Mouse (Mus musculus) brain, embryonic 14.5 days (tissue): Measurements from ENCODE around the gene Myadml2. TPM values are rescaled to one million over a fixed set of nuclear protein-coding genes. Genes with fewer than 3 reads are reported as not detected.

ENCODE experiments used
- DNase-seq: peaks from one replicate; pipeline ENCODE4 v3.0.0-alpha.2; 2011; ENCODE audit warnings: low read depth
- CTCF ChIP-seq: fragments of 200-500 bp; IDR thresholded peaks from 2 replicates; pipeline ENCODE4 v1.5.1; 2012; ENCODE audit warnings: inconsistent platforms, mild to moderate bottlenecking, moderate library complexity, borderline replicate concordance; ENCODE audit not compliant: insufficient read depth, insufficient read length; ENCODE audit errors: extremely low read depth
- POLR2A ChIP-seq: fragments of 200-500 bp; IDR thresholded peaks from 2 replicates; pipeline ENCODE4 v1.6.1; 2012; ENCODE audit warnings: mild to moderate bottlenecking, inconsistent platforms, borderline replicate concordance; ENCODE audit not compliant: poor library complexity, insufficient read depth, insufficient read length, severe bottlenecking; ENCODE audit errors: extremely low read depth
- polyA plus RNA-seq: library from polyadenylated mRNA; depleted of rRNA; stranded (reverse); fragments of >200 nt; gene quantifications from 2 replicates; pipeline ENCODE4 v1.2.3, GENCODE M21; 2012

Myadml2 gene
- polyA plus RNA-seq, 1 experiment = 0.51 TPM

DNA sequence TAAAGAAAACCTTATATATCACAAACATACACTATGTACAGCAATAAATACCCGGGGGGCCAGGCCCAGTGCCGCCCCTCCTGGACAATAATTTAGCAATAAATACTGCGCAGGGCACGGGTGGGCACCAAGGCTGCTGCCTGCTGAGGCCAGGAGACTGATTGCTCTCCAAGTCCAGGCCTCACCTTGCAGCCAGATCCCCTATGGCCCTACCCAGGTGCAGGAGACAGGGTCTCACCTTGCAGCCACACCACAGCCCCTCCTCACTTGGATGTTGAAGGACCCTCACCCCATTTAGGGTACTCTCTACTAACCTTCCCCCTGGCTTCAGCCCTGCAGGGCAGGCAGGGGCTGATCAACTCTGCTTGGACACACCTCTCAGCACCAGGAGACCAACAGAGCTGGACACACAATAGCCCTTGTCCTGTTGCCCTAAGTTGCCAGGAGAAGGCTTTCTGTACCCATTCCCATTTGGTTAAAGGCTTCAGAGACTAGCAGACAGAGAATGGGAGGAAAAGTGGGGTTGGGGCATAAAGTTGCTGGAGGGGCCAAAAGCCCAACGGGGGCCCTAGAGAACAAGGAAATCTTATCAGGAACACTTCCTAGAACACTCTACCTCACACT, 22.7 kb downstream of the Myadml2 start, which contains the start of gene Sirt7:
Sirt7 (minus strand) TSS at position 89 of the 624 bp plus-strand sequence.
- TF ChIP-seq POLR2A = no peak
- DNase-seq = no peak

DNA sequence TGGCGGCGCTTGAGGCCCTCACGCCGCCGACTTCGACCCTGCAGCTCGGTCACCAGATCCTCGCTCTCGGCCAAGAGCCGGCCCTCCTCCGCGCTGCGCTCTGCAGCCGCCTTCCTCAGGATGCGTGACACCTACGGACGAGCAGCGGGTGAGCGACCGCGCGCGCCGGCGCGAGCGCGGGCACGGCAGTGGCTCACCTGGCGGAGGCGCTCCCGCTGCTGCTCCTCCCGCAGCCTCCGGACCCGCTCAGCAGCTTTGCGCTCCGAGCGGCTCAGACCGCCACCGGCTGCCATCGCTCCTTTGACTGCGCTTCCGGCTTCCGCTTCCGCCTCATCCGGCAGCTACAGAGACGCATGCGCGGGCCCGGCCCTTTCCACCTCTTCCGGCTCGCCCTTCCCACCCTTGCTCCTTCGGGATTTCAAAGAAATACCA, 23.3 kb downstream of the Myadml2 start:
- TF ChIP-seq POLR2A (peak; percentile 68; the same call in 1 of the 2 replicates), CTCF (no peak)
- DNase-seq = peak; percentile 95

DNA sequence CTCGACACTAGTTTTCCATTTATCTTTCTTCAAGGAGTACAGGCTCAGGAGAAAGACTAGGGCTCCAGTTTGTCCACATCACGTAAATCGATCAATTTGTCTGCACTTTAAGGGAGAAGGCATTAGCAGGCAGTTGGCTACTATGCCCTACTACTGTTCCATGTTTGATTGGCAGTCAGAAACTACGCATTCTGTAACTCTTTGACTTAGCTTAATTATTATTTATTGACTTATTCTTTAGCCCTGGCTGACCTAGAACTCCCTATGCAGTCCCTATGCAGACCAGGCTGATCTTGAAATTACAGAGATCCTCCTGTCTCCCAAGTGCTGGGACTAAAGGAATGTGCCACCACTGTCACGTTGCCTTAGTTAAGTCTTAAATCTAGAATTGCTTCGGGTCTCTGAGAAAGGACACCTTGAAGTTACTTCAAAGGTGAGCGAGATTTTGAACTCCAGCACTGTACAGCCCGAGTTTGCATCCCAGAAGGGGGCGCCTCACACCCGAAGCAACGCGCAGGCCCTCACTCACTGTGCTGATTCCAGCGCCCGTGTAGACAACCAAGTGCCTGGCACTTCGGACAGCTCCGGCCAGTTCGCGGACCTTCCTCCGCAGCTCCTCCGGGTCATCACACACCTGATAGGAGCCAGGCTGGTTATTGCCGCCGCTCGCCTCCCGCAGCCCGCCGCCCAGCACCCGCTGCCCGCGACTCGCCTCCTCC, 23.8 kb downstream of the Myadml2 start:
- TF ChIP-seq CTCF = peak; percentile 61
- no peak for TF ChIP-seq POLR2A
- peak; percentile 65 for DNase-seq

DNA sequence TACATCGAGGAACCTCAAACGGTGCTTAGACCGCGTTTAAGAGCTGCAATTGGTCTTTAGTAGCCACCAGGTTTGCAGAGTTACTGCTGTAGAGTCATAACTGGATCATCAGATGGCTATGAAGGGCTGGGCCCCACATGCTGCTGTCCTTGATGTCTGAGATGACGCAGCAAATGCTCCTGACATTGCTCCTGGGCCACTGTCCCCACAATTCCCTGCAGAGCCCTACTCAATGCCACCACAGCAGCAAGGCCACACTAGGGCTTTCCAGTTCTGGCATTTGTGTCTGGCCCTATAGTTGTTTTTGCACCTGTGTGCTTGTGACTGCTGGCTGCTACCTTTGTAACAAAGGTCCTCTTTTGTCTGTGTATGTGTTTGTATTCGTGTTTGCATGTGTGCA, 25.2 kb downstream of the Myadml2 start:
- TF ChIP-seq POLR2A (no peak), CTCF (no peak)
- no peak for DNase-seq

DNA sequence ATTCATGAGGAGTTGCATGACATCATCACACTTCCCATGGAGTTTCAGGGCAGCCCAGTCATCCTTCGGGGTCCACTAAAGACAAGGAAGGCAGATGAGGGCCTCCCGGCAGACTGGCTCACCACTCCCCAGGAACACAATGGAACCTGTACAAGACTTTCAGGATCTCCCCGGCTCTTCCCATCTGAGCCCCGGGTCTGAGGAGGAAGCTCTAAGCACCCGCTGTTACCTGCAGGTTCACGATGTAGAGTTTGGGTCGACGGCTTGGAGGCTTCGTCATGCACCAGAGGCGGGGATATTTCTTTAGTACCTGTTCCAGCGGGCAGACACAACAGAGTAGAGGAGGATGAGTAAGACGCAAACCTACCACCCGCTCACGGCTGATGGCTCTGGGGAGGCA, 27.8 kb downstream of the Myadml2 start:
- no peak for DNase-seq
- TF ChIP-seq CTCF (no peak), POLR2A (no peak)

DNA sequence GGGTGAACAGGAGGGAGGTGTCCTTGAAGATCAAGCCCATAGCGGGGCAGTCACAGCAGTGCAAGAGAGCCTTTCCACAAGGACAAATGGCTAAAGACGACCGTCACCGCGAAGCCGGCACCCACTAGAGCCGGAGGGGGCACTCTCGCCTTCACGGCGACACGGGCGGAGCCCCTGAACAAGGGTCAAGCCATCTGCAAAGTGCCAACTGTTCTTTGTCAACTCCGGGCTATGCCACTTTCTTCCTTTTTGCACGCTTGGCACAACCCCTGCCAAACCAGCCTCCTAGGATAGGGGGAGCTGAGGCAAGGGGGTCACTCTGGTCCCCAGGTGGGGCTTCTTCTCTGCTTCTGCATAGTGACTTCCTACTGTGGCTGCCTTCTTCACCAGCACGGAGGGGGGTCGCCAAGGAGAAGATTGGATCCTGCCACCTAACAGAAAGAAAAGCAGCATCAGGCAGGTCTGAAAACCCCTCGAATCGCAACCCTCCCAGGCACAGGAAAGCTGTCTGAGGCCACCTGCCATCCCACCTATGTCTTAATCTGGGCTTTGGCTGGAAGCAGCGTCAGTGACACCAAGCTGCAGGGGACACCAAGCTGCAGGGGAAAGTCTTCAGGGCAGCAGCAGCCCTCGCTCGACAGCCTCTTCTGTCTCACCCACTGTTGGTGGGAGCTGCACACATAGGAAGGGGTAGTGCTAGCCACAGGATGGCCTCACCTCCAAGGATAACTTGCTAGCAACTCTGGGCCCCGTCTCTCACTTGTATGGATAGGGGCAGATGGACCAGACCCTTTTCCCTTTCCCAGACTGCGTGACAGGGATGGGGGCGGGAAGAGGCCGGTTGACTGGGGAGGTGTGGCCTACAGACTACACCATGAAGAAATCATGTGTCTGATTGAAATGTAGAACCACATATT, 29.1 kb downstream of the Myadml2 start:
- TF ChIP-seq POLR2A (no peak), CTCF (no peak)
- DNase-seq = no peak

DNA sequence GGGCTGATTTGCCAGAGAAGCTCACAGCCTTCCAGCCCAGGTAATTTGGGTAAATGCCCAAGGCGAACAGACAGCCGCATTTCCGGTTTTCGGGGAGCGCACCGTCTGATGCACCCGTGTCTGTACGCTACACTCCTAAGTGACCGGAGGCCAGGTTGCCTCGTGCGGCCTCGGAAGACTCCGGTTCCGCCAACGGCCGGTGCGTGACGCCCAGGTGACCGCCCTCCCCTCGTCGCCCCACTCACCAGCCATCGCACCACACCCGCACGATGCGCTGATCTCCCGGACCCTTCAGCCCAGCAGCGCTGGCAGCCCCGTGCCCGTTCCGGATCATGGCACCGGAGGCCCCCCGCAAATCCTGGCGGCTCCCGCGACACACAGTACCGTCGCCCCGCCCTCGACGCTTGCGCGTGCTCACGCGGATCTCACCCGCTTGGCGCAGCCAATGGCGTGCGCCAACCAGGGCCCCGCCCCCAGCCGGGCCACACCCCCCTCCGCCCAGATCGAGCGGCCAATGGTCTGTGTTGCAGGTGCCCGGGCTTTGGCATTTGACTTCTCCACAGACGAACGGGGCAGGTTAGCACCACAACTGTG, 30.3 kb downstream of the Myadml2 start, which contains the start of gene Pcyt2:
Pcyt2 (minus strand) TSS at position 418 of the 594 bp plus-strand sequence.
- TF ChIP-seq CTCF (no peak), POLR2A (peak; percentile 64; the same call in 1 of the 2 replicates)
- DNase-seq = peak; percentile 95

DNA sequence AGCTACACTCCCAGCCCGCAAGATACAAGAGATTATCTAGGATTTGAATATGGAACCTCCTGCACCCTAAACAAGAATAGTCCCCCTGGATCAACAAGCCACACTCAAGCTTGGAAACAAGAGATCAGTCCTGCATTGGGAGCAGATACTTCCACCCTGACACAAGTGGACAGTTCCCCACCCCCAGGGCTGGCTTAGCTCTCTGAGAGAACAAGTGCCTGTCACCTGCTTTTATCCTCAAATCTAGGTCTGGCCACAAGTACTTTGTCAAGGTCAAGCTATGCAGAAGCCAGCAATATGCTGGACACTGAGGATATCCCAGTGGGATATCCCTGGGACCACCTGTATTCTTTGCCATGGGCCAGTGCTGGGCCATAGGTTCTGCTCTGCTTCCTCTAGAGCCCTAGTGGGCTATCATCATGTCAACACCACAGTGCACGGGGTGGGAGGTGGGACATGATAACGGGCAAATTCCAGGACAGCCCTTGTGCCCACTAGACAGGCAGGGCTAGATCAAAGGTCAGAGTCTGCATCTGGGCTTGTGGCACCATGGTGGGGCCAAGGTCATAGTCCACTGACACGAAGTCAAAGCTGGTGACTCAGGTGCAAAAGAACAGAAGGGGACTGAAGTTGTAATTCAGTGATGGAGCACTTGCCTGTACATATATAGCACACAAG, 31.2 kb downstream of the Myadml2 start:
- DNase-seq = no peak
- no peak for TF ChIP-seq POLR2A
- no peak for TF ChIP-seq CTCF

DNA sequence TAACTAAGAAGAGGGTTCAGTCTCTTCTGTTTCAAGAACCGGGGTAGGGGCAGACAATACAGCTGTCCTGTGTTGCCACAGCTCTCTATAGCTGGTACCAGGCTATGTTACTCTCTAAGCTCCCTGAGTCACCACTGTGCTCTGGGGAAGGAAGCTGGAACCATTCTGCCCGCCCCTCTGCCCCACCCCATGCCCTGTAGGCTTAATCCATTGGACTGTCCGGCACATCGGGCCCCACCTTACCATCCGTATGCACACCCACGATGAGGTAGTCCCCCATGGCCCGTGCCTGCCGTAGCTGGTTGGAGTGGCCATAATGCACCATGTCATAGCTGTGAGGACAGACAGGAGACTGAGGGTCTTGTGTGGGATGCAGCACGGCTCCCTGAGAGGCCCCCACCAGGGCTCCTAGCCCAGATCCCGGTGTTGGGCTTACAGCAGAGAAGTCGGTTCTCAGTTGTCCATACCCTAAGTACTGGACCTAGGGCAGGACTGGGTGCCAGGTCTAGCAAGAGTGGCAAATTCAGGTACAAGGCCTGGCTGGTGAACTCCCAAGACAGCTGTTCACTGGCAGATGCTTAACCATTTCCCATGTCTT, 32.3 kb downstream of the Myadml2 start:
- no peak for TF ChIP-seq CTCF
- TF ChIP-seq POLR2A = no peak
- DNase-seq = no peak

DNA sequence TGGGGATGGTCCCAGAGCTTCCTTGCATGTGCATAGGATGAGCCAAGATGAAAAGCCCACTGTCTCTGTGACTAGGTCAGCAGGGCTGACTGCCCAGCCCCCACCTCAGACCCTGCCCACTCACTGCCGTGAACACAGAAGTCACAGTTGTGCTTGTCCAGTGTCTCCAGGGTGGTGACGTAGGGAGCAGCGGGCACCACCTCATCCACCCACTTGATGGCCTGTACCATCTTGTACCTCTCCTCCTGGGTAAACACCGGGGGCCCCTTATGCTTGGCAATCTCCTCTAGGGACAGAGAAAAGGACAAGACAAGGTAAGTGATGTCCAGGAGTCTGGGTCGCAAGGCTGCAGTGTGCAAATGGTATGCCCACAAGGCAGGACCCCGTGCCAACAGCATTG, 32.8 kb downstream of the Myadml2 start:
- TF ChIP-seq POLR2A = no peak
- no peak for TF ChIP-seq CTCF
- no peak for DNase-seq

DNA sequence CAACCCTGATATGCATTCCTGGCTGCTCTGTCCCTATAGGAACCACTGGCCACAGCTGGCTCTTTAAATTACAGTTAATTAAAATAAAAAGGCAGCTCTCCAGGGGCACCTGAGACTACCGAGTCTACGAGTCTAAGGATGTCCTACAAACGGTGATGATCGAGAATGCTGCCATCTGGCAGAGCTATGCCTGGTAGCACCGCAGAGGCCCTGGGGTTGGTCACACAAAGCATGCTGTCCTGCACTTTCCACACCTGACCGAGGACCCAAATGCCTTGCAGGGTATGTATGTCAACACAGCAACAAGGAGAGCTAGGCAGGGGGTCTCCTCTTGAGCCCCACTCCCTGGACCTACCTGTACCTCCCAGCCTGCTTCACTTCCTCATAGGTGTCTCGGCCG, 34.0 kb downstream of the Myadml2 start:
- no peak for DNase-seq
- TF ChIP-seq POLR2A = no peak
- TF ChIP-seq CTCF = no peak
